Mouse (Mus musculus) embryo, embryonic 10.5 days (tissue): ENCODE measurements around the gene Tsnaxip1.
A peak's percentile ranks its signal among the peaks of the same experiment; 100 is the strongest.

ENCODE experiments used
- DNase-seq: peaks from one replicate; pipeline ENCODE4 v3.0.0-alpha.2; 2015; ENCODE audit warnings: low spot score

Gene Tsnaxip1

DNA sequence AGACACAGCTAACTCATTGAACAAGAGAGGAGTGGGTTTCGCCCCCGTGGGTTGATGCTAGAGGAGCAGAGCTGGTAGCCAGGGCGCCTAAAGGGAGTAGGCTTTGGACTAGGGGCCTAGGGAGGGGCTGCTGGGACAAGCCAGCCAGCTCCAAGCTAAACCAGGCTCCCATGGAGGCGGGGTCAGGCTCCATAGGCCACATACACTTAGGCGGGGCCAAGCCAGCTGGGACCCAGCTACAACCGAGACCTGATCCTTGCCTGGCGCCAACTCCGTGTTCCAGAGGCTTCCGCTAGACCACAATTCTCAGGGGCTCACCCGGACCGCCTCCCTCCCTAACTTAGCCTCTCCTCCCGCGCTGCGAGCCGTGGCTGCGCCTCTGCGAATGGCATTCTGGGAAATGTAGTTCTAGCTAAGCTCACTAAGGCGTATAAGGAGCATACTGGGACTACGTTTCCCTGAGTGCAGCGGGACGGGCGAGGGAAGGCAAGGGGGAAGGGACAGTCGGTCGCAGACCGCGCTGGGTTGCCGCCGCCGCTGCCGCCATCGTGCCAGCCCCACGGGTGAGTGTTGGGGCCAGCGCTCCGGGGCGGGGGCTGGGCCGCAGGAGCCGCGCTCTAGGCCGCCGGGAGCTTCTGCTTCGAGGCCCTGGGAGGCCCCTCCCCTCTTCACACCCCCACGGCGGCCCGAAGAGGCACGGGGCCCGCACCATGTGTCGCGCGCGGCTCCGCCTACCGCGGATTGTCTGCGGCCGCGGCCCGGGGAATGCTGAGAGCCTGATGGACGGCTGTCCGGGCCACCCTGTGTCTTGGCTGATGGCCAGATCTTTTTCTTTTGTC, 32.8 kb downstream of the Tsnaxip1 start, which contains the start of gene Nutf2:
Nutf2 (plus strand) TSS at position 438 of the 839 bp plus-strand sequence.
- peak; percentile 99 for DNase-seq

DNA sequence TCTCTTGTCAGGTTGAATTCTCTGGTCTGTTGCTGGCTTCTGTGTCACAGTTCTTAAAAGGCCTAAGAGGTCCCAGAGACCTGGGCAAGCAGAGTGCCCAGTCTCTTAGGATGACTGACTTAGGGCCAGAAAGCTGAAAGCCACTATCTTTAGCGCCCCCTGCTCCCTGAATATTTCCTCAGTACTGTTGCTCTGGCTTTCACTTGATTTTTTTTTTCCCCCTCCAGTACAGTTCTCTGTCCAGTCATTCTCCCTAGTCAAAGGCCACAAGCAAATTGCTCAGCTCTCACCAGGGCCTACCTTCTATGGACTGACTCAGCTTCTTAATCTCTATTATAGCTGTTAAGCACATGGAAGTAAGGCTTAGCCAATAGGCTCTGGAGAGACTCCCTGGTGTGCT, 34.4 kb downstream of the Tsnaxip1 start:
- peak; percentile 52 for DNase-seq

DNA sequence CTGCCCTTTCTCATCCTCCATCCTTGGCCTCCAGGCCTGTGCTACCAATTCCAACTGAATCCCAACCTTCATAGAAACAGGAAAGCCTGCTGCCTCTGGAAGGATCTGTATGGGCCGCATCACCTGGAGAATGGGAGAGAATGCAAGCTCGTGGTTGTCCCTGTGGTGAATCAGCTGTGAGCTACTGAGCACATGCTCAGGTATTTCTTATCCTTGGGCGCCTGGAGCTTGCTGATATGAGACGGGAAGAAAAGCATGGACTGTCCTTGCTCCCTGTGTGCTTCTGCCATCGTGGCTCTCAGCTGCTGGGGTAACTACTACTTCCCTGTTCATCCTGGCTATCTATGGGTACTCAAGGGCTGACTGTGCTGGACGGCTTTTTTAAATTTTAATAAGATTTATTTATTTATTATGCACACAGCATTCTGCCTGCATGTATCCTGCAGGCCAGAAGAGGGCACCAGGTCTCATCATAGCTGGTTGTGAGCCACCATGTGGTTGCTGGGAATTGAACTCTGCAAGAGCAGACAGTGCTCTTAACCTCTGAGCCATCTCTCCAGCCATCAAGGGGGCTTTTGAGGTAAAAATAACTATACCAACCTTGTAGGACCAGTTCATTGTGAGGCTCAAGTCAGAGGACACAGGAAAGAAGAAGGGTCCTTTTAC, 39.0 kb downstream of the Tsnaxip1 start:
- DNase-seq = peak; percentile 7

DNA sequence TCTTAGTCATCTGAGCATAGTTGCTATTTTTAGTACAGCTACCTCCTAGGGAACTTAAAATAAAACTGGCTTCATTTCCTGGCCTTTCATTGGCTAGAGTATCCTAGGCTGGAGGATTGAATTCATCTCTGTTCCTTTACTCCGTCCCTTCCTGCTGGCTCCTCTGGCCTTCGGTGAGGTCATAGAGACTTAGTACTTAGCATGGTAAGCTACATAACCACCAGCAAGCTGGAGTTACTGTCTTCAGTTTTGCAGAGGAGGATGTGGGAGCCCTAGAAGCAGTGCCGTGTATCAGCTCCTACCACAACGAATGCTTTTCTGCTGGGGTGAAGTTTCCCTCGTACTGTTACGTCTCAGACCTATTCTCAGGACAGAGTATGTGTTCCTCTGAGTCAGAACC, 46.8 kb downstream of the Tsnaxip1 start:
- DNase-seq = no peak

- DNase-seq = peak; percentile 92
Observed at GRCm38 (mm10) chr8:105880754-105881520, 53.4 kb downstream of the Tsnaxip1 start, which contains the start of gene Edc4. Edc4 (plus strand) TSS chr8:105880881.

DNA sequence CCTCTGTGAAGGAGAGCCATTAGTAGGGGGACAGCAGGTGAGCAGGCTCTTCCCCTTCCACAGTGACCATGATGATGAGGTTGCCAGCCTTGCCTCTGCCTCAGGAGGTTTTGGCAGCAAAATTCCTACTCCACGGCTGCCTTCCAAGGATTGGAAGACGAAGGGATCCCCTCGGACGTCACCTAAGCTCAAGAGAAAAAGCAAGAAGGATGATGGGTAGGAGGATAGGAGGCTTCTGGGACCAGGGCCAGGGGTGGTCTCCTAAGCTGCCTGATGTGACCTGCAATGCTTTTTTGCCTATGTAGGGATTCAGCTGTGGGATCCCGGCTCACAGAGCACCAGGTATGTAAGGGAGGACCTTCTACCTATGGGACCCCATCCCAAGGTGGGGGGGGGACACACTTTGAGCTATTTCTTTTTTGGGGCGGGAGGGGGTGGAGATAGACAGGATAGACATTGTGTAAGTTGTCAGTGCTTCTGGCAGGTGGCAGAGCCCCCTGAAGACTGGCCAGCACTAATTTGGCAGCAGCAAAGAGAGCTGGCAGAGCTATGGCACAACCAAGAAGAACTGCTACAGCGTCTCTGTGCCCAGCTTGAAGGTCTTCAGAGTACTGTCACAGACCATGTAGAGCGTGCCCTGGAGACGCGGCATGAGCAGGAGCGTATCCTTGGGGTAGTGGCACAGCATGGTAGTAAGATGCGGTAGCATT, 62.4 kb downstream of the Tsnaxip1 start:
- DNase-seq = no peak

- DNase-seq = no peak
Observed at GRCm38 (mm10) chr8:105890870-105891269, 63.3 kb downstream of the Tsnaxip1 start.

DNA sequence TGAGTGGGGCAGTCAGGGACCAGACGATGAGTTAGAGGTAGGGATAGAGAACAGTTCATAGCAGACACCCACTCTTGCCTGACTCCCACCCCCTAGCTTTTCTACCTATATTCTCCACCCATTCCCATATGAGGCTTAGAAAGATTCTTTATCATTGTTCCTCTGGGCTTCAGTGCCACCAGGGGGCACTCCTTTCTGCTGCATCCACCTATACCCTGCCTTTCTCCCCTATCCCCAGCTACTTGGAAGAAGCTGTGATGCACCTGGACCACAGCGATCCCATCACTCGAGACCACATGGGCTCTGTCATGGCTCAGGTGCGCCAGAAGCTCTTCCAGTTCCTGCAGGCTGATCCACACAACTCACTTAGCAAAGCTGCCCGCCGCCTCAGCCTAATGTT, 64.9 kb downstream of the Tsnaxip1 start:
- no peak for DNase-seq

- DNase-seq = peak; percentile 85
Observed at GRCm38 (mm10) chr8:105893339-105893738, 65.8 kb downstream of the Tsnaxip1 start, which contains the start of gene Nrn1l. Nrn1l (plus strand) TSS chr8:105893567.
